Mouse (Mus musculus) kidney, embryonic 14.5 days (tissue): ENCODE results near the gene Magt1. TPM values are rescaled to one million over a fixed set of nuclear protein-coding genes. Genes with fewer than 3 reads are reported as not detected.
"Not testable (repeated sequence)": the region's sequence is repeated elsewhere in the genome, so short reads cannot be mapped to it uniquely, and the experiment has no call there.

Experiments used
- ATAC-seq: fragments of 200-750 bp; cut with Nextera tagmentation; 2 replicates; pipeline ENCODE4 v1.8.0; 2017; ENCODE audit warnings: moderate number of reproducible peaks, mild to moderate bottlenecking, moderate TSS enrichment, moderate library complexity; ENCODE audit not compliant: low FRiP score, low TSS enrichment
- H3K27ac ChIP-seq: fragments of 300-500 bp; sonication (generic); 2 replicates; pipeline ENCODE4 v1.5.1; 2014; ENCODE audit warnings: low read depth, mild to moderate bottlenecking, low read length, moderate library complexity, mixed read lengths
- H3K27me3 ChIP-seq: fragments of 300-500 bp; sonication (generic); 2 replicates; pipeline ENCODE4 v1.6.1; 2014; ENCODE audit warnings: mild to moderate bottlenecking, low read length; ENCODE audit not compliant: control insufficient read depth, insufficient read depth
- H3K36me3 ChIP-seq: fragments of 300-500 bp; sonication (generic); 2 replicates; pipeline ENCODE4 v1.6.1; 2014; ENCODE audit warnings: low read length, mixed read lengths; ENCODE audit not compliant: control insufficient read depth, insufficient read depth
- H3K4me1 ChIP-seq: fragments of 300-500 bp; sonication (generic); 2 replicates; pipeline ENCODE4 v1.6.1; 2014; ENCODE audit warnings: low read length, mixed read lengths; ENCODE audit not compliant: control insufficient read depth, insufficient read depth
- H3K4me2 ChIP-seq: fragments of 300-500 bp; sonication (generic); replicated peaks from 2 replicates; pipeline ENCODE4 v1.6.1; 2014; ENCODE audit warnings: low read depth, mild to moderate bottlenecking, low read length
- H3K4me3 ChIP-seq: fragments of 300-500 bp; sonication (generic); 2 replicates; pipeline ENCODE4 v1.5.1; 2014; ENCODE audit warnings: mild to moderate bottlenecking, low read length
- H3K9ac ChIP-seq: fragments of 300-500 bp; sonication (generic); 2 replicates; pipeline ENCODE4 v1.6.1; 2014; ENCODE audit warnings: low read depth, mild to moderate bottlenecking, low read length, moderate library complexity
- H3K9me3 ChIP-seq: fragments of 300-500 bp; sonication (generic); 2 replicates; pipeline ENCODE4 v1.6.1; 2016; ENCODE audit warnings: low read length; ENCODE audit not compliant: control insufficient read depth
- WGBS: fragments of 180-500 bp; shearing (Covaris S2); extraction: QIAGEN DNeasy Blood & Tissue Kit; methylation state at CpG from one replicate; pipeline ENCODE4 v1.1.7; 2014; 5-methylcytosine and 5-hydroxymethylcytosine counted together
- polyA plus RNA-seq: library from polyadenylated mRNA; unstranded; fragments of >200 nt; fragmentation: Nextera tagmentation; extraction: Ambion mirVana; gene quantifications from 2 replicates; pipeline ENCODE4 v1.2.1, GENCODE M21; 2014

Magt1 gene
- polyA plus RNA-seq, 1 experiment from 2014 or later = 73.0 TPM

- H3K4me1 ChIP-seq = no peaks in the 10 kb centered on the region; the same call in 1 of the 2 replicates
- no peaks in the 10 kb centered on the region for H3K9me3 ChIP-seq
- H3K36me3 ChIP-seq = no peaks in the 10 kb centered on the region
- H3K27ac ChIP-seq = no peak overlapping the region
- H3K4me3 ChIP-seq = no peak overlapping the region; the same call in 1 of the 2 replicates
- 72% methylated on average over 3 of the region's 3 CpGs for WGBS
- no peaks in the 10 kb centered on the region for H3K27me3 ChIP-seq
- no peak for ATAC-seq
- H3K9ac ChIP-seq = no peak overlapping the region
- peak overlapping the region; percentile 46 for H3K4me2 ChIP-seq
Observed at GRCm38 (mm10) chrX:106012559-106012958, 853 bp upstream of the Magt1 start.

GRCm38 (mm10) chrX:106010762-106011161 lies 944 bp downstream of the Magt1 start:
- ATAC-seq = no peak
- peak overlapping the region; percentile 58; the same call in 1 of the 2 replicates for H3K9ac ChIP-seq
- WGBS = 18% methylated on average over 3 of the region's 3 CpGs
- H3K9me3 ChIP-seq = no peaks in the 10 kb centered on the region
- H3K4me1 ChIP-seq = no peaks in the 10 kb centered on the region; the same call in 1 of the 2 replicates
- peak overlapping the region; percentile 38 for H3K4me2 ChIP-seq
- peak overlapping the region; percentile 58 for H3K4me3 ChIP-seq
- H3K27ac ChIP-seq = no peak overlapping the region
- no peaks in the 10 kb centered on the region for H3K36me3 ChIP-seq
- no peaks in the 10 kb centered on the region for H3K27me3 ChIP-seq

- WGBS = 77% methylated on average over 1 of the region's 1 CpGs
- Histone ChIP-seq H3K27ac (no peak overlapping the region), H3K9ac (no peak overlapping the region), H3K4me3 (no peak overlapping the region), H3K4me1 (no peaks in the 10 kb centered on the region), H3K4me2 (no peak overlapping the region), H3K36me3 (no peaks in the 10 kb centered on the region; the same call in 1 of the 2 replicates), H3K9me3 (no peaks in the 10 kb centered on the region), H3K27me3 (no peaks in the 10 kb centered on the region)
- ATAC-seq = no peak
Observed at GRCm38 (mm10) chrX:106001605-106002004, 10.1 kb downstream of the Magt1 start.

DNA sequence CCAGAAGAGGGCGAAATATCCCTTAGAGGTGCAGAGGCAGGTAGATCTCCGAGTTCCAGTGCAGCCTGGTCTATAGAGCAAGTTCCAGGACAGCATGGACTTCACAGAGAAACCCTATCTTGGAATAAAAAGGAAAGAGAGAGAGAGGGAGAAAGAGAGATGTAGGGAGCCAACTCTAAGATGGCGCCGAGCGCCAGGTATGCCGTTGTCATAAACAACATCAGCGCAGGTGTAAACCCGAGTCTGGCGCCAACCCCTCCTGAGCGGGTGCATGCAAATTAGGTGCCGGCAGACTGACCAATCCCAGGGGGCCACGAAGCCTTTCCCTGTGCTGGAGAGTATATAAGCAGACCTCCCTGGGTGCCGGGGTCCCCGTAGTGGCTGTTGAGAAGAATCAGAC lies 54.6 kb downstream of the Magt1 start:
- H3K4me2 ChIP-seq, H3K4me3 ChIP-seq, H3K27me3 ChIP-seq, H3K36me3 ChIP-seq, ATAC-seq, H3K9me3 ChIP-seq, H3K9ac ChIP-seq, H3K27ac ChIP-seq, H3K4me1 ChIP-seq: not testable (repeated sequence)
- 78% methylated on average over 14 of the region's 14 CpGs for WGBS

GRCm38 (mm10) chrX:105953999-105954398 lies 57.7 kb downstream of the Magt1 start:
- no peaks in the 10 kb centered on the region for H3K27me3 ChIP-seq
- no peak overlapping the region for H3K4me2 ChIP-seq
- H3K9ac ChIP-seq = no peak overlapping the region
- H3K4me1 ChIP-seq = no peaks in the 10 kb centered on the region
- WGBS = 72% methylated on average over 2 of the region's 2 CpGs
- ATAC-seq = no peak
- H3K9me3 ChIP-seq = no peaks in the 10 kb centered on the region
- H3K4me3 ChIP-seq = no peak overlapping the region
- no peak overlapping the region for H3K27ac ChIP-seq
- H3K36me3 ChIP-seq = no peaks in the 10 kb centered on the region

- Histone ChIP-seq H3K4me1 (no peaks in the 10 kb centered on the region), H3K4me3 (no peak overlapping the region), H3K4me2 (no peak overlapping the region), H3K9me3 (no peaks in the 10 kb centered on the region), H3K27me3 (no peaks in the 10 kb centered on the region), H3K36me3 (no peaks in the 10 kb centered on the region), H3K27ac (no peak overlapping the region), H3K9ac (no peak overlapping the region)
- 42% methylated on average over 1 of the region's 1 CpGs for WGBS
- ATAC-seq = no peak
Observed at GRCm38 (mm10) chrX:105946357-105946756, 65.3 kb downstream of the Magt1 start.

- no peak for ATAC-seq
- no peaks in the 10 kb centered on the region for H3K36me3 ChIP-seq
- H3K4me3 ChIP-seq = no peak overlapping the region
- H3K27me3 ChIP-seq = no peaks in the 10 kb centered on the region
- H3K4me2 ChIP-seq = no peak overlapping the region
- no peaks in the 10 kb centered on the region for H3K9me3 ChIP-seq
- H3K4me1 ChIP-seq = no peaks in the 10 kb centered on the region
- no peak overlapping the region for H3K9ac ChIP-seq
- H3K27ac ChIP-seq = no peak overlapping the region
- 94% methylated on average over 6 of the region's 7 CpGs for WGBS
Observed at GRCm38 (mm10) chrX:105939245-105939644, 72.5 kb downstream of the Magt1 start.

- 61% methylated on average over 2 of the region's 2 CpGs for WGBS
- ATAC-seq = no peak
- H3K27me3 ChIP-seq = no peaks in the 10 kb centered on the region
Observed at GRCm38 (mm10) chrX:105937736-105938135, 74.0 kb downstream of the Magt1 start.

GRCm38 (mm10) chrX:105934341-105934740 lies 77.4 kb downstream of the Magt1 start:
- Histone ChIP-seq H3K36me3 (no peaks in the 10 kb centered on the region), H3K4me1 (no peaks in the 10 kb centered on the region), H3K4me2 (no peak overlapping the region), H3K27ac (no peak overlapping the region), H3K27me3 (no peaks in the 10 kb centered on the region), H3K9ac (no peak overlapping the region), H3K9me3 (no peaks in the 10 kb centered on the region), H3K4me3 (no peak overlapping the region)
- WGBS = 66% methylated on average over 5 of the region's 5 CpGs
- ATAC-seq = no peak

More at GRCm38 (mm10) chrX:105937736-105938135, 74.0 kb downstream of the Magt1 start:
- H3K9me3 ChIP-seq = no peaks in the 10 kb centered on the region
- H3K36me3 ChIP-seq = no peaks in the 10 kb centered on the region
- H3K4me1 ChIP-seq = no peaks in the 10 kb centered on the region
- H3K27ac ChIP-seq = no peak overlapping the region
- no peak overlapping the region for H3K4me2 ChIP-seq
- no peak overlapping the region for H3K4me3 ChIP-seq
- H3K9ac ChIP-seq = no peak overlapping the region
